11 mouse cellular contexts compared by ENCODE assay signal in the genomic region with DNA sequence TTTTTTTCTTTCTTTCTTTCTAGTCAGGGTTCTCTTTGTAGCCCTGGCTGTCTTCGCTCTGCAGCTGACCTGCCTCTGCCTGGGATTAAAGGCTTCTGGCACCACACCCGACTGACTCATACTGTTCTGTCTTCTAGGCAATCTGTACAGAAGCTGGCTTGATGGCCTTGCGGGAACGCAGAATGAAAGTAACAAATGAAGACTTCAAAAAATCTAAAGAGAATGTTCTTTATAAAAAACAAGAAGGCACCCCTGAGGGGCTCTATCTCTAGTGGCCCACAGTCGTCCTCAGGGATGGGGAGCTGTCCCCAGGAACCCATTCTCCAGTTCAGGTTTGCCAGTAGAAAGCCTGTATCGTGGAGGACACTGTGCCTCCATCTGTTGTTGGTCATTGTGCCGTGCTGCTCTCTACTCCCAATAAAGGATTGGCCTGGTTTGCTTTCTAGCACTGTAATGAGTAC. TPM values are rescaled to one million over a fixed set of nuclear protein-coding genes. Genes with fewer than 3 reads are reported as not detected.
DNase-seq lines count a peak whose midpoint lies in the region; ATAC-seq and TF ChIP-seq lines count a peak whose summit lies in the region.
"Had no signal": no experiment of that assay in that cellular context is flagged by ENCODE, and none has a peak within 500 bp of the region (broad histone marks: within the 10 kb centered on the region; RNA-seq: fewer than 3 reads in every experiment).

No protein-coding gene starts in this region.

- H3K9ac ChIP-seq in forebrain, postnatal 0 days, result no peak overlapping the region
- H3K9ac ChIP-seq: embryonic facial prominence, embryonic 13.5 days; limb, embryonic 12.5 days had no signal

- H3K4me1 ChIP-seq in cortical plate, adult 2 months (ENCODE audit: control insufficient read depth, insufficient read depth, low read length), result peaks cover 3% of the 10 kb centered on the region; the same call in 1 of the 2 replicates
- no peaks in the 10 kb centered on the region for H3K4me1 ChIP-seq in forebrain, postnatal 0 days (ENCODE audit: insufficient read depth)
- H3K4me1 ChIP-seq: embryonic facial prominence, embryonic 13.5 days had no signal

- no peak overlapping the region for H3K4me3 ChIP-seq in left cerebral cortex, adult 2 months
- no peak overlapping the region for H3K4me3 ChIP-seq in cortical plate, adult 2 months (ENCODE audit: insufficient read depth, low read length)
- H3K4me3 ChIP-seq in forebrain, postnatal 0 days (ENCODE audit: low read depth, low read length), result no peak overlapping the region
- H3K4me3 ChIP-seq: embryonic facial prominence, embryonic 13.5 days; limb, embryonic 12.5 days had no signal

- no peak for DNase-seq in left cerebral cortex, adult 2 months (ENCODE audit: extremely low spot score in 1 of 2, low spot score in 2 of 2)
- DNase-seq in left cerebral cortex, postnatal 10 days (ENCODE audit: extremely low spot score in 1 of 2, low spot score in 2 of 2), result no peak
- DNase-seq in adrenal gland, postnatal 10 days, result peak; percentile 74
- peak; percentile 67 for DNase-seq in lung, postnatal 36 days
- DNase-seq in kidney, adult 18-20 months, result no peak
- no peak for DNase-seq in forebrain, postnatal 0 days
- DNase-seq: thymus, postnatal 14 days had no signal

- no peak for TF ChIP-seq CTCF in left cerebral cortex, adult 2 months (IDR thresholded peaks at IDR 0.05)
- TF ChIP-seq CTCF in cortical plate, adult 2 months (IDR thresholded peaks at IDR 0.05; ENCODE audit: extremely low read depth, insufficient read depth, low read length), result no peak
- TF ChIP-seq CTCF in forebrain, postnatal 0 days (IDR thresholded peaks at IDR 0.05; ENCODE audit: low read depth), result no peak

- H3K27me3 ChIP-seq in forebrain, postnatal 0 days (ENCODE audit: insufficient read depth, low read length), result no peaks in the 10 kb centered on the region
- H3K27me3 ChIP-seq: embryonic facial prominence, embryonic 13.5 days; limb, embryonic 12.5 days had no signal

- peaks cover 89% of the 10 kb centered on the region for H3K36me3 ChIP-seq in forebrain, postnatal 0 days (ENCODE audit: insufficient read depth)

- ATAC-seq in granulocyte monocyte progenitor cell, adult 5-6 weeks (replicated peaks; ENCODE audit: poor library complexity, severe bottlenecking), result no peak
- ATAC-seq in forebrain, postnatal 0 days, result no peak

- no peak for TF ChIP-seq POLR2A in cortical plate, adult 2 months (IDR thresholded peaks at IDR 0.05; ENCODE audit: extremely low read depth, insufficient read depth, low read length)

- 74% methylated on average over 7 of the region's 7 CpGs for WGBS in forebrain, postnatal 0 days

- no peak overlapping the region for H3K4me2 ChIP-seq in forebrain, postnatal 0 days (ENCODE audit: low read depth)
- H3K4me2 ChIP-seq: embryonic facial prominence, embryonic 13.5 days; limb, embryonic 12.5 days had no signal

- peak overlapping the region; percentile 83 for H3K27ac ChIP-seq in left cerebral cortex, adult 2 months
- H3K27ac ChIP-seq in cortical plate, adult 2 months (ENCODE audit: insufficient read depth, low read length), result peak overlapping the region; percentile 64
- no peak overlapping the region for H3K27ac ChIP-seq in forebrain, postnatal 0 days (ENCODE audit: low read depth, low read length)
- H3K27ac ChIP-seq: embryonic facial prominence, embryonic 13.5 days; limb, embryonic 12.5 days had no signal

- H3K9me3 ChIP-seq in forebrain, postnatal 0 days (ENCODE audit: low read length), result no peaks in the 10 kb centered on the region
- H3K9me3 ChIP-seq: embryonic facial prominence, embryonic 13.5 days; limb, embryonic 12.5 days had no signal

- intact Hi-C loops in left cerebral cortex, adult 2 months (cut with DNase I), result loop anchor here (1.0 kb wide), 1 partner anchor 29 kb away; no protein-coding TSS in a partner anchor
- intact Hi-C loops in left cerebral cortex, postnatal 10 days (cut with DNase I), result no loop called here

RNA-seq across cellular contexts. Expression of gene Psmc1, which starts 13.0 kb away (rescaled TPM):
- total RNA-seq in left cerebral cortex, adult 2 months (2021), result 100 to 1,000 TPM; 185 to 216 TPM
- total RNA-seq in left cerebral cortex, postnatal 10 days (2021), result 100 to 1,000 TPM; 192 to 193 TPM
- 100 to 1,000 TPM; 167 to 169 TPM for total RNA-seq in adrenal gland, postnatal 10 days (2021)
- 143 and 149 TPM in 2 replicates for polyA plus RNA-seq in cortical plate, adult 2 months (2012; rRNA removed)
- 168 and 202 TPM in 2 replicates for total RNA-seq in granulocyte monocyte progenitor cell, adult 5-6 weeks (2014; fragmentation: Nextera tagmentation)
- total RNA-seq in granulocyte monocyte progenitor cell, adult 5-6 weeks (2017), result 190 and 241 TPM in 2 replicates
- total RNA-seq in forebrain, postnatal 0 days (2014; rRNA removed), result 152 and 176 TPM in 2 replicates
- polyA plus RNA-seq in forebrain, postnatal 0 days (2015; fragmentation: Nextera tagmentation; extraction: Ambion mirVana), result 281 and 298 TPM in 2 replicates

RNA-seq across cellular contexts. Expression of gene Nrde2, which starts 36.5 kb away (rescaled TPM):
- total RNA-seq in left cerebral cortex, adult 2 months (2021), result 10 to 100 TPM; 17.3 to 21.9 TPM
- total RNA-seq in left cerebral cortex, postnatal 10 days (2021), result 10 to 100 TPM; 12.9 to 14.9 TPM
- 10 to 100 TPM; 14.8 to 19.4 TPM for total RNA-seq in adrenal gland, postnatal 10 days (2021)
- 11.8 and 12.3 TPM in 2 replicates for polyA plus RNA-seq in cortical plate, adult 2 months (2012; rRNA removed)
- 11.1 and 19.6 TPM in 2 replicates for total RNA-seq in granulocyte monocyte progenitor cell, adult 5-6 weeks (2014; fragmentation: Nextera tagmentation)
- 26.8 and 34.4 TPM in 2 replicates for total RNA-seq in granulocyte monocyte progenitor cell, adult 5-6 weeks (2017)
- total RNA-seq in forebrain, postnatal 0 days (2014; rRNA removed), result 24.3 and 25.1 TPM in 2 replicates
- 13.1 and 13.3 TPM in 2 replicates for polyA plus RNA-seq in forebrain, postnatal 0 days (2015; fragmentation: Nextera tagmentation; extraction: Ambion mirVana)

Comparison
In these comparisons a context has a peak if more than half of its experiments do, and no peak if none do; other contexts are left out.
1. DNase-seq: peak in adrenal gland, postnatal 10 days (single experiment) and lung, postnatal 36 days (single experiment); none in left cerebral cortex, adult 2 months (0 of 2), left cerebral cortex, postnatal 10 days (0 of 2), kidney, adult 18-20 months (single experiment) and forebrain, postnatal 0 days (single experiment).